Mouse (Mus musculus) gastrocnemius, postnatal 25 days (tissue): Measurements from ENCODE around the gene Atrnl1. TPM values are rescaled to one million over a fixed set of nuclear protein-coding genes. Genes with fewer than 3 reads are reported as not detected.
"Not testable (repeated sequence)": the region's sequence is repeated elsewhere in the genome, so short reads cannot be mapped to it uniquely, and the experiment has no call there.

Source experiments
- DNase-seq: peaks from one replicate; pipeline ENCODE4 v3.0.0; 2022
- total RNA-seq, 2 experiments: library from RNA; stranded (reverse); gene quantifications; 1 replicate in 1 of 2; 2 replicates in 1 of 2; pipeline ENCODE4 v1.2.3; 2021

The Atrnl1 gene
- total RNA-seq, 2 experiments from 2014 or later, result 7.2 to 7.5 TPM

- DNase-seq, result no peak
Observed at GRCm38 (mm10) chr19:57969766-57970165, 358.9 kb downstream of the Atrnl1 start.

GRCm38 (mm10) chr19:57970342-57970895 is 359.6 kb downstream of the Atrnl1 start:
- no peak for DNase-seq

GRCm38 (mm10) chr19:57975201-57975600 is 364.4 kb downstream of the Atrnl1 start:
- DNase-seq, result no peak

GRCm38 (mm10) chr19:57985918-57986900 is 375.4 kb downstream of the Atrnl1 start:
- no peak for DNase-seq

- DNase-seq, result no peak
Observed at GRCm38 (mm10) chr19:57987696-57988393, 377.0 kb downstream of the Atrnl1 start.

GRCm38 (mm10) chr19:57988559-57989093 is 377.8 kb downstream of the Atrnl1 start:
- DNase-seq, result no peak

- DNase-seq, result no peak
Observed at GRCm38 (mm10) chr19:57991099-57991760, 380.4 kb downstream of the Atrnl1 start.

GRCm38 (mm10) chr19:57994174-57994833 is 383.5 kb downstream of the Atrnl1 start:
- not testable (repeated sequence) for DNase-seq

- no peak for DNase-seq
Observed at GRCm38 (mm10) chr19:57995015-57995414, 384.2 kb downstream of the Atrnl1 start.

- DNase-seq, result no peak
Observed at GRCm38 (mm10) chr19:57997961-57998360, 387.1 kb downstream of the Atrnl1 start.

GRCm38 (mm10) chr19:58011636-58012035 is 400.8 kb downstream of the Atrnl1 start:
- no peak for DNase-seq

- DNase-seq, result no peak
Observed at GRCm38 (mm10) chr19:58015741-58016140, 404.9 kb downstream of the Atrnl1 start.

GRCm38 (mm10) chr19:58016561-58017453 is 406.0 kb downstream of the Atrnl1 start:
- peak; percentile 43 for DNase-seq

GRCm38 (mm10) chr19:58017468-58017867 is 406.6 kb downstream of the Atrnl1 start:
- no peak for DNase-seq

- no peak for DNase-seq
Observed at GRCm38 (mm10) chr19:58018698-58019097, 407.9 kb downstream of the Atrnl1 start.

- DNase-seq, result no peak
Observed at GRCm38 (mm10) chr19:58021514-58022284, 410.9 kb downstream of the Atrnl1 start.

GRCm38 (mm10) chr19:58023216-58023825 is 412.5 kb downstream of the Atrnl1 start:
- DNase-seq, result no peak

- DNase-seq, result no peak
Observed at GRCm38 (mm10) chr19:58025053-58025452, 414.2 kb downstream of the Atrnl1 start.

GRCm38 (mm10) chr19:58029661-58030060 is 418.8 kb downstream of the Atrnl1 start:
- DNase-seq, result no peak
